Mouse (Mus musculus): ENCODE results near the gene Cd200r4. TPM values are rescaled to one million over a fixed set of nuclear protein-coding genes. Genes with fewer than 3 reads are reported as not detected.

Cd200r4 gene
- total RNA-seq, 2 experiments from 2014 or later, result not detected

- DNase-seq, result no peak
These were observed 66.1 kb downstream of the Cd200r4 start for GRCm38 (mm10) chr16:44877595-44877994.

Other genes with a start within 250 kb of the Cd200r4 start
- gene Nepro, start 87.4 kb upstream of the Cd200r4 start, total RNA-seq (2021), result 1 to 10 TPM; 5.4 to 6.0 TPM
- gene Gtpbp8, start 65.4 kb upstream of the Cd200r4 start, total RNA-seq (2021), result 10 to 100 TPM; 24.7 to 25.1 TPM
- gene Cd200r1, start 46.0 kb upstream of the Cd200r4 start, total RNA-seq (2021), result under 1 TPM in 1 of 2 experiments, not detected in 1; 0.40 TPM
- gene Cd200r2, start 55.4 kb downstream of the Cd200r4 start, total RNA-seq (2021), result not detected
- gene Cd200r3, start 131.9 kb downstream of the Cd200r4 start, total RNA-seq (2021), result not detected